Mouse (Mus musculus) heart, embryonic 16.5 days (tissue): ENCODE results near the gene Carm1. TPM values are rescaled to one million over a fixed set of nuclear protein-coding genes. Genes with fewer than 3 reads are reported as not detected.
"Not testable (repeated sequence)": the region's sequence is repeated elsewhere in the genome, so short reads cannot be mapped to it uniquely, and the experiment has no call there.

Source experiments
- ATAC-seq: fragments of 200-750 bp; cut with Nextera tagmentation; replicated peaks from 2 replicates; pipeline ENCODE4 v1.8.0; 2017; ENCODE audit warnings: moderate number of reproducible peaks; ENCODE audit not compliant: insufficient read depth, low FRiP score; ENCODE audit errors: extremely low read depth
- H3K27ac ChIP-seq: fragments of 300-500 bp; sonication (generic); 2 replicates; pipeline ENCODE4 v1.5.1; 2014; ENCODE audit warnings: mild to moderate bottlenecking, low read length, control low read depth, moderate library complexity
- H3K27me3 ChIP-seq: fragments of 300-500 bp; sonication (generic); 2 replicates; pipeline ENCODE4 v1.6.1; 2014; ENCODE audit warnings: low read length, mixed read lengths; ENCODE audit not compliant: control insufficient read depth, insufficient read depth
- H3K36me3 ChIP-seq: fragments of 300-500 bp; sonication (generic); 2 replicates; pipeline ENCODE4 v1.6.1; 2014; ENCODE audit not compliant: control insufficient read depth, insufficient read depth
- H3K4me1 ChIP-seq: fragments of 300-500 bp; sonication (generic); 2 replicates; pipeline ENCODE4 v1.6.1; 2014; ENCODE audit warnings: low read length, mixed read lengths; ENCODE audit not compliant: control insufficient read depth, insufficient read depth
- H3K4me2 ChIP-seq: fragments of 300-500 bp; sonication (generic); 2 replicates; pipeline ENCODE4 v1.6.1; 2014; ENCODE audit warnings: low read depth, mild to moderate bottlenecking, control low read depth, low read length
- H3K4me3 ChIP-seq: fragments of 300-500 bp; sonication (generic); 2 replicates; pipeline ENCODE4 v1.5.1; 2014; ENCODE audit warnings: mild to moderate bottlenecking, control low read depth, low read length
- H3K9ac ChIP-seq: fragments of 300-500 bp; sonication (generic); 2 replicates; pipeline ENCODE4 v1.6.1; 2014; ENCODE audit warnings: low read length, control low read depth
- H3K9me3 ChIP-seq: fragments of 300-500 bp; sonication (generic); replicated peaks from 2 replicates; pipeline ENCODE4 v1.6.1; 2016; ENCODE audit warnings: low read length; ENCODE audit not compliant: control insufficient read depth
- WGBS: fragments of 180-500 bp; shearing (Covaris S2); extraction: QIAGEN DNeasy Blood & Tissue Kit; methylation state at CpG from one replicate; pipeline ENCODE4 v1.1.7; 2014; 5-methylcytosine and 5-hydroxymethylcytosine counted together
- polyA plus RNA-seq: library from polyadenylated mRNA; unstranded; fragments of >200 nt; fragmentation: Nextera tagmentation; extraction: Ambion mirVana; gene quantifications from 2 replicates; pipeline ENCODE4 v1.2.1, GENCODE M21; 2015

The Carm1 gene
- polyA plus RNA-seq, 1 experiment from 2014 or later = 17.2 TPM

DNA sequence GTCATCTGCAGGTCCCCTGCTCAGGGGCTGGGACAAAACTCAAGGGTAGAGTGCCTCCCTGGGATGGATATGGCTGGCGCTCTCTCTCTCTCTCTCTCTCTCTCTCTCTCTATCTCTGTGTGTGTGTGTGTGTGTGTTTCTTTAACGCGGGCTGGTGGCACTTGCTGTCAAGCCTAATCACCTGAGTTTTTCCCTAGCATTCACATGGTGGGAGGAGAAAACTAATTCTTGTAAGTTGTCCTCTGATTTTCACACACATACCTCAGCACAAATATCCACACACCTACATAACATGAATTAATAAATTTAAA is 20.1 kb upstream of the Carm1 start:
- peak overlapping the region; percentile 31 for H3K4me3 ChIP-seq

DNA sequence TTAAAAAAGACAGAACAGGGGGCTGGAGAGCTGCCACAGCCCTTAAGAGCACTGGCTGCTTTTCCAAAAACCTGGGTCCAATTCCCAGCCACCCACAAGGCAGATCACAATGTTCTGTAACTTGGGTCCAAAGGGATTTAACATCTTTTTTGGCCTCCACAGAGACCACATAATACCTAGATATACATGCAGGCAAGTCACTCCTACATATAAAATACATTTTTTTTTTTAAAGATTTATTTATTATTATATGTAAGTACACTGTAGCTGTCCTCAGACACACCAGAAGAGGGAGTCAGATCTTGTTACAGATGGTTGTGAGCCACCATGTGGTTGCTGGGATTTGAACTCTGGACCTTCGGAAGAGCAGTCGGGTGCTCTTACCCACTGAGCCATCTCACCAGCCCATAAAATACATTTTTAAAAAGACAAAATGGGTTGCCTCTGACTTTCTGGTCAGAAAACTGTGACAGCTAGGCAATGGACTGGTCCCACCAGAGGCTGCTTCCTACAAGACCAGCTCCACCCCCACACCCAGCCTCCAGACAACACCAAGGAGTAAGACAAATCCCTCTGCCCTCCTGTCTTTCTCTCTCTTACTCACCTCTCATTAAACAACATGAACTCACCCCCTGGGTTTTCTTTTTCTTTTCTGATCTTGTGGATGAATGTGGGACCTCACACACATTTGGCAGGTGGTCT is 19.4 kb upstream of the Carm1 start:
- H3K9me3 ChIP-seq = no peaks in the 10 kb centered on the region

More for the DNA sequence above, 20.1 kb upstream of the Carm1 start:
- H3K4me1 ChIP-seq = peaks cover 4% of the 10 kb centered on the region; the same call in 1 of the 2 replicates
- H3K36me3 ChIP-seq = no peaks in the 10 kb centered on the region
- no peak for ATAC-seq
- no peaks in the 10 kb centered on the region for H3K27me3 ChIP-seq
- H3K9me3 ChIP-seq = no peaks in the 10 kb centered on the region
- WGBS = 52% methylated on average over 3 of the region's 3 CpGs
- peak overlapping the region; percentile 22 for H3K4me2 ChIP-seq
- no peak overlapping the region for H3K27ac ChIP-seq
- peak overlapping the region; percentile 24 for H3K9ac ChIP-seq

DNA sequence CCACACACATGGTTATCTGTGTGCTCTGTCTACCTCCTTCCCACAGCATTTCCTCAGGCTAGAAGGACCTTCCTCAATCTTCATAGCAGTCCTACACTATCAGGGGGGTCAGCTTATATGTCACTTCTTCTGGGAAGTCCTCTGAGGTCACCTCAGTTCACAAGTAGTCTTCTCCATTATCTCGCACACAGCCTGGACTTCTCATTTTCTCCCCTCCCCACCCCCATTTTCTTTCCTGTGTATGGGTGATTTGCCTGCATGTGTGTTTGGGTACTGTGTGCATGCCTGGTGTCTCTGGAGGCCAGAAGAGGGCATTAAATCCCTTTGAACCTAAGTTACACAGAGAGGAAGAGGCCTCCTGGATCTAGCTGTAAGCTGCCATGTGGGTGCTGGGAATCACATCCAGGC is 18.8 kb upstream of the Carm1 start:
- Histone ChIP-seq H3K27me3 (no peaks in the 10 kb centered on the region), H3K27ac (no peak overlapping the region), H3K9ac (no peak overlapping the region), H3K36me3 (no peaks in the 10 kb centered on the region), H3K4me2 (no peak overlapping the region), H3K4me3 (no peak overlapping the region), H3K4me1 (peaks cover 4% of the 10 kb centered on the region; the same call in 1 of the 2 replicates), H3K9me3 (no peaks in the 10 kb centered on the region)
- no peak for ATAC-seq
- WGBS = 57% methylated on average over 1 of the region's 1 CpGs

More for the DNA sequence above, 19.4 kb upstream of the Carm1 start:
- peaks cover 4% of the 10 kb centered on the region; the same call in 1 of the 2 replicates for H3K4me1 ChIP-seq
- H3K9ac ChIP-seq = no peak overlapping the region
- H3K27ac ChIP-seq = no peak overlapping the region
- H3K27me3 ChIP-seq = no peaks in the 10 kb centered on the region
- no peaks in the 10 kb centered on the region for H3K36me3 ChIP-seq
- no peak for ATAC-seq
- no peak overlapping the region for H3K4me3 ChIP-seq
- 95% methylated on average over 2 of the region's 2 CpGs for WGBS
- H3K4me2 ChIP-seq = no peak overlapping the region

DNA sequence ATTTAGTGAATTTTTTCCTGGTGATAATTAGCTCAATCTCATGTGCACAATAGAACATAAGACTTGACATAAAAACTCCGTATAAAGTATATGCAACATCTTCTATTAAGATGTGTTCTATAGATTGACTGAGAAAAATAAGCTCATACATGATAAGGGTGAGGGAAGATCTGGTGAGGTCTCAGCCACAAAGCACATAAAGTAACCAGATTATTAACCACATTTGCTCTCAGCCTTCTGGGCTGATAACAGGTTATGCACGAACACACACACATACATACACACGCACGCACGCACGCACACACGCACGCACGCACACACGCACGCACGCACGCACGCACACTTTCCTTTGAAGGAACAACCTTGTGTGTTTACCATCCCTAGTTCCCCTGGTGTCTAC is 10.2 kb upstream of the Carm1 start:
- Histone ChIP-seq H3K27ac (no peak overlapping the region), H3K27me3 (no peaks in the 10 kb centered on the region), H3K4me1 (peaks cover 3% of the 10 kb centered on the region; the same call in 1 of the 2 replicates), H3K36me3 (no peaks in the 10 kb centered on the region), H3K4me3 (no peak overlapping the region), H3K4me2 (no peak overlapping the region), H3K9me3 (peaks cover 2% of the 10 kb centered on the region; the same call in 1 of the 2 replicates), H3K9ac (no peak overlapping the region)
- WGBS = 92% methylated on average over 14 of the region's 14 CpGs
- ATAC-seq = no peak

DNA sequence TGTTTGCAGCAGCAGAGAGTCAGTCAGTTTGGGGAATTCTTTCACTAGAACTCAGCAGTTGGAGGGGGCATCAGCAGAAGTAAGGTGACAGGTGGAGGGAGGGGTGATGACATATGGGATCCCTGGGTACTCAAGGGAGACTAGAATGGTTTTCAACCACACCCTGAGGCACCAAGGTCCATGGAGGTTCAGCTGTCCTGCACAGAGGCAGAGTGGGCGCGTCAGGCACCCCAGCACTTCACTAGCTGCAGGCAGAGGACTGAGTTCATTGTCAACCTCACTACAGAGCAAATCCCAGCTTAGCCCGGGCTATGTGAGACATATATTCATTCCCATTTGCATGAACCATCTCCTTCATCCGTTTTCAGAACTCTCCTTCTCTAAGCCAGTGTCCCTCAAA is 9.7 kb upstream of the Carm1 start:
- Histone ChIP-seq H3K36me3 (no peaks in the 10 kb centered on the region), H3K4me3 (no peak overlapping the region), H3K27me3 (no peaks in the 10 kb centered on the region), H3K4me1 (peaks cover 3% of the 10 kb centered on the region; the same call in 1 of the 2 replicates), H3K9ac (no peak overlapping the region), H3K4me2 (no peak overlapping the region), H3K27ac (no peak overlapping the region), H3K9me3 (peaks cover 2% of the 10 kb centered on the region; the same call in 1 of the 2 replicates)
- WGBS = 71% methylated on average over 4 of the region's 4 CpGs
- ATAC-seq = no peak

DNA sequence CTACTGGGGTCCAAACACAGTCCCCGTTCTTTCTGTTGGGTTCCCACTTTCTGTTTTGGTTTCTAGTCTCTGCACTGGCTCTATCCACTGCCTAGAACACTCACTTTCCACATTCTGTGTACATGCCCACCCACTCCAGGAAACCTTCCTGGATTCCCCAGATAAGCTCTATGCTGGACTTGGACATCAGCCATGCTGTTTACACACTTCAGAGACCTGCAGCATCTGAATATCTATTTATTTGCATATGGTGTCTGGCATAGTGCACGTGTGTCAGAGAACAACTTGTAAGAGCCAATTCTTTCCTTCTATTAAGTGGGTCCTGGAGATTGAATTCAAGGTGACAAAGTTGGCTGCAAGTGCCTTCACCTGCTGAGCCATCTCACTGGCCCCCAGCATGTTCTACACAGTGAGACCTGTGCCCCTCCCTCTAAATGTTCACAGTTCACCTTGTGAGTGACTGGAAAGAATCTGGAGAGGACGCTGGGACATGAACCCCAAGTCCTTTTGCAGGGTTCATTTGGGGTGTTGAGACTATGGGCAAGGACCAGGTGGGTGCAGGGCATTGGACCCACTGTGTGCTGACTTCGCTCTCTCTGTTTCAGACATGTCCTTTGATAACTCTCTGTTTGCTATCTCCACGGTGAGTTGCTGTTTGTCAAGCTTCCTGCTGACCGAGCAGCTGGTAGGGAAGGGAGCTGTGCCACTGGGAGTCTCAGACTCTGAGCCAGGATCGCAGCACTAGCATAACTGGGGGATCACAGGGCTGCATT is 6.5 kb upstream of the Carm1 start:
- no peak for ATAC-seq

DNA sequence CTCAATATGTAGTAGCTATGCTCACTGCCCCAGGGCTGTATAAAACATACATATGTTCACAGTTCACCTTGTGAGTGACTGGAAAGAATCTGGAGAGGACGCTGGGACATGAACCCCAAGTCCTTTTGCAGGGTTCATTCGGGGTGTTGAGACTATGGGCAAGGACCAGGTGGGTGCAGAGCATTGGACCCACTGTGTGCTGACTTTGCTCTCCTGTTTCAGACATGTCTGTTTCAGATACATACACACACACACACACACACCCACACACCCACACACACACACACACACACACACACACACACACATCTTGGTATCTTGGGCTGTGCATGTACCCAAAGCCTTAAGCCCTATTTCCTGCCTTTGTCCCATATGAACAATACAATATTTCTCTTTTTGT is 4.7 kb upstream of the Carm1 start:
- not testable (repeated sequence) for H3K36me3 ChIP-seq, H3K27ac ChIP-seq, H3K9me3 ChIP-seq, H3K27me3 ChIP-seq, H3K9ac ChIP-seq, H3K4me3 ChIP-seq, H3K4me2 ChIP-seq, ATAC-seq
- 81% methylated on average over 2 of the region's 2 CpGs for WGBS
- peaks cover 10% of the 10 kb centered on the region for H3K4me1 ChIP-seq

More for the DNA sequence above, 6.5 kb upstream of the Carm1 start:
- 62% methylated on average over 7 of the region's 7 CpGs for WGBS
- H3K9ac ChIP-seq = no peak overlapping the region
- no peaks in the 10 kb centered on the region for H3K9me3 ChIP-seq
- no peak overlapping the region for H3K4me3 ChIP-seq
- no peaks in the 10 kb centered on the region for H3K27me3 ChIP-seq
- no peaks in the 10 kb centered on the region for H3K36me3 ChIP-seq
- peaks cover 4% of the 10 kb centered on the region for H3K4me1 ChIP-seq
- no peak overlapping the region for H3K27ac ChIP-seq
- H3K4me2 ChIP-seq = no peak overlapping the region

DNA sequence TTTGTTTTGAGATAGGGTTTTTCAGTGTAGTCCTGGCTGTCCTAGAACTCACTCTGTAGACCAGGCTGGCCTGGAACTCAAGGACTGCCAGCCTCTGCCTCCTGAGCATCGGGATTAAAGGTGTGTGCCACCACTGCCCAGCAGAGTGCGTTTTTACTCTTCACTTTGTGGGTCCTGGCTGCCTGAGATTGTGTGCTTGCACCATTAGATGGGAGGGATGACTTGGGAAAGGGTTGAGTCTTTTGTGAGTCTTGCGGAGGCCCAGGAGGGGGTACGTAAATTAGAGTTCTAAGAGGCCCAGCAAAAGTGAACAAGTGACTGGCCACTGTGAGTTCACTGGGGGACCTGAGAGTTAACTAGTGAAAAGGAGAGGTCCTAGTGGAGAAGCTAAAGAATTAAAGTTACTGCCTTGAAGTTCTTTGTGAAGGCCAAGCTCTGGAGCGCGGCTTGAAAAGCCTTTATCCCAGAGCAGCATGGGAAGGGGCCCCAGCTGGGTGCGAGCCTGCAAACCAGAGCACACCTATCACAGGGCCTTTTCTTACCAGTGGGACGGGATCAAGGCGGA is 1.3 kb upstream of the Carm1 start:
- ATAC-seq = peak; percentile 21
- H3K9me3 ChIP-seq = no peaks in the 10 kb centered on the region
- peaks cover 13% of the 10 kb centered on the region for H3K4me1 ChIP-seq
- H3K9ac ChIP-seq = peak overlapping the region; percentile 74
- H3K4me2 ChIP-seq = peak overlapping the region; percentile 71
- peak overlapping the region; percentile 89 for H3K27ac ChIP-seq
- no peaks in the 10 kb centered on the region for H3K27me3 ChIP-seq
- 16% methylated on average over 9 of the region's 9 CpGs for WGBS
- peak overlapping the region; percentile 80 for H3K4me3 ChIP-seq
- no peaks in the 10 kb centered on the region for H3K36me3 ChIP-seq
